Mouse (Mus musculus) intestine, embryonic 15.5 days (tissue): ENCODE data around the gene Gm20683. TPM values are rescaled to one million over a fixed set of nuclear protein-coding genes. Genes with fewer than 3 reads are reported as not detected.

Source experiments
- ATAC-seq: fragments of 200-750 bp; cut with Nextera tagmentation; 2 replicates; pipeline ENCODE4 v1.8.0; 2017; ENCODE audit warnings: moderate TSS enrichment, moderate library complexity
- H3K27ac ChIP-seq: fragments of 300-500 bp; sonication (generic); 2 replicates; pipeline ENCODE4 v1.5.1; 2015; ENCODE audit warnings: mild to moderate bottlenecking, inconsistent platforms
- H3K27me3 ChIP-seq: fragments of 300-500 bp; sonication (generic); replicated peaks from 2 replicates; pipeline ENCODE4 v1.6.1; 2015; ENCODE audit warnings: inconsistent platforms
- H3K36me3 ChIP-seq: fragments of 300-500 bp; sonication (generic); 2 replicates; pipeline ENCODE4 v1.6.1; 2015; ENCODE audit warnings: inconsistent platforms
- H3K4me1 ChIP-seq: fragments of 300-500 bp; sonication (generic); replicated peaks from 2 replicates; pipeline ENCODE4 v1.6.1; 2015; ENCODE audit warnings: inconsistent platforms
- H3K4me2 ChIP-seq: fragments of 300-500 bp; sonication (generic); replicated peaks from 2 replicates; pipeline ENCODE4 v1.6.1; 2015; ENCODE audit warnings: mild to moderate bottlenecking, inconsistent platforms
- H3K4me3 ChIP-seq: fragments of 300-500 bp; sonication (generic); replicated peaks from 2 replicates; pipeline ENCODE4 v1.5.1; 2015; ENCODE audit warnings: inconsistent platforms
- H3K9ac ChIP-seq: fragments of 300-500 bp; sonication (generic); 2 replicates; pipeline ENCODE4 v1.6.1; 2015; ENCODE audit warnings: inconsistent platforms
- H3K9me3 ChIP-seq: fragments of 300-500 bp; sonication (generic); 2 replicates; pipeline ENCODE4 v1.6.1; 2016; ENCODE audit warnings: inconsistent platforms
- WGBS: fragments of 180-500 bp; shearing (Covaris S2); methylation state at CpG from one replicate; pipeline ENCODE4 v1.1.7; 2015; 5-methylcytosine and 5-hydroxymethylcytosine counted together
- polyA plus RNA-seq: library from polyadenylated mRNA; unstranded; fragments of >200 nt; fragmentation: Nextera tagmentation; extraction: Ambion mirVana; gene quantifications from 2 replicates; pipeline ENCODE4 v1.2.1, GENCODE M21; 2015

Gene Gm20683
- polyA plus RNA-seq, 1 experiment from 2014 or later = 1.1 TPM

- H3K27ac ChIP-seq = peak overlapping the region; percentile 27; the same call in 1 of the 2 replicates
- WGBS = 23% methylated on average over 23 of the region's 23 CpGs
- peaks cover 55% of the 10 kb centered on the region for H3K4me1 ChIP-seq
Observed at GRCm38 (mm10) chr17:25836397-25837075, 5.0 kb downstream of the Gm20683 start.

GRCm38 (mm10) chr17:25835816-25836215 is 5.7 kb downstream of the Gm20683 start:
- 0 out of 2 replicates have a peak overlapping the region, but pooled peaks have one; percentile 50 for H3K9ac ChIP-seq
- H3K27me3 ChIP-seq = no peaks in the 10 kb centered on the region
- peak overlapping the region; percentile 91; the same call in 1 of the 2 replicates for H3K4me2 ChIP-seq
- H3K4me3 ChIP-seq = no peak overlapping the region
- H3K36me3 ChIP-seq = peaks cover 17% of the 10 kb centered on the region
- peaks cover 62% of the 10 kb centered on the region for H3K4me1 ChIP-seq
- WGBS = 91% methylated on average over 16 of the region's 16 CpGs
- ATAC-seq = no peak
- no peaks in the 10 kb centered on the region for H3K9me3 ChIP-seq
- no peak overlapping the region for H3K27ac ChIP-seq

More at GRCm38 (mm10) chr17:25836397-25837075, 5.0 kb downstream of the Gm20683 start:
- peak overlapping the region; percentile 50 for H3K9ac ChIP-seq
- H3K36me3 ChIP-seq = peaks cover 14% of the 10 kb centered on the region
- no peaks in the 10 kb centered on the region for H3K27me3 ChIP-seq
- ATAC-seq = no peak
- peak overlapping the region; percentile 34 for H3K4me3 ChIP-seq
- H3K4me2 ChIP-seq = peak overlapping the region; percentile 91
- no peaks in the 10 kb centered on the region for H3K9me3 ChIP-seq

GRCm38 (mm10) chr17:25835301-25835700 is 6.3 kb downstream of the Gm20683 start:
- H3K27ac ChIP-seq = no peak overlapping the region
- ATAC-seq = no peak

GRCm38 (mm10) chr17:25834595-25835222 is 6.9 kb downstream of the Gm20683 start:
- peak overlapping the region; percentile 83 for H3K4me3 ChIP-seq
- H3K27ac ChIP-seq = no peak overlapping the region; the same call in 1 of the 2 replicates
- H3K4me2 ChIP-seq = peak overlapping the region; percentile 91
- no peaks in the 10 kb centered on the region for H3K9me3 ChIP-seq
- H3K27me3 ChIP-seq = no peaks in the 10 kb centered on the region
- H3K9ac ChIP-seq = peak overlapping the region; percentile 85
- WGBS = 77% methylated on average over 12 of the region's 12 CpGs
- H3K4me1 ChIP-seq = peaks cover 70% of the 10 kb centered on the region
- H3K36me3 ChIP-seq = peaks cover 21% of the 10 kb centered on the region
- no peak for ATAC-seq

More at GRCm38 (mm10) chr17:25835301-25835700, 6.3 kb downstream of the Gm20683 start:
- peaks cover 65% of the 10 kb centered on the region for H3K4me1 ChIP-seq
- H3K4me2 ChIP-seq = peak overlapping the region; percentile 91
- H3K9ac ChIP-seq = peak overlapping the region; percentile 85; the same call in 1 of the 2 replicates
- no peaks in the 10 kb centered on the region for H3K9me3 ChIP-seq
- H3K4me3 ChIP-seq = peak overlapping the region; percentile 83; the same call in 1 of the 2 replicates
- no peaks in the 10 kb centered on the region for H3K27me3 ChIP-seq
- H3K36me3 ChIP-seq = peaks cover 21% of the 10 kb centered on the region
- 93% methylated on average over 7 of the region's 7 CpGs for WGBS

DNA sequence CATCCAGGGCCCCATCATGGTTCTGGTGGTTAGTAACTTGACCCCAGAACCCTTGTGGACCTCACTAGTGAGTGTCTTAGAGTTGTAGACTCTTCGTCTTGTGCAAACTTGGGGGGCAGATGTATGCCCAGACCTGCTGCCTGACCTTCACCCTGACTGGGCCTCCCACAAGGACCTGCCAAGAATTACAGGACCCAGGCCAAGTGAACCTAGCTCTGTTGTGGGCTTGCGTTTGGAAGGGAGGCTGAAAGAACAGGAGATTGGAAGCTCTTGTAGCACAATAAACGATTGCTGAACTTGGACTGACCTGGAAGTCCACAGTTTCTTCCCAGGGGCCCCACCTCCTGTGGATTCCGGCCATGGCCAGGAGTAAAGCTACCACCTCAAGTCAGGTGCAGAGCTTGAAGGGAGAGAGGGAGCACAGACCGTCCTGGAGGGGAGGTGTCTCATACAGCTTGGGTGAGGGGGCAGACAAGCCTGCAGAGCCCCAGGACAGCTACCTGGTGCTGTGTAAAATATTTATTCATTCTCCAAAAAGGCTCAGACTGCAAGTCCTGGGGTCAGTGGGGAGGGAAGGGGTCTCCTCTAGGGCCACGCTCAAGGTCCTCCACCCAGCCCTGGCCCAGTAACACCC is 7.5 kb downstream of the Gm20683 start:
- peaks cover 68% of the 10 kb centered on the region for H3K4me1 ChIP-seq
- H3K9ac ChIP-seq = peak overlapping the region; percentile 85
- peaks cover 16% of the 10 kb centered on the region for H3K36me3 ChIP-seq
- H3K9me3 ChIP-seq = no peaks in the 10 kb centered on the region
- no peak for ATAC-seq
- peak overlapping the region; percentile 98 for H3K27ac ChIP-seq
- 19% methylated on average over 6 of the region's 6 CpGs for WGBS
- peak overlapping the region; percentile 91 for H3K4me2 ChIP-seq
- H3K4me3 ChIP-seq = peak overlapping the region; percentile 83
- no peaks in the 10 kb centered on the region for H3K27me3 ChIP-seq

- H3K9ac ChIP-seq = peak within 1 kb of the TSS; percentile 85
- H3K36me3 ChIP-seq = peaks cover 14% of the 10 kb centered on the region
- peak; percentile 82 for ATAC-seq
- no peaks in the 10 kb centered on the region for H3K27me3 ChIP-seq
- under 1% methylated on average over 24 of the region's 24 CpGs for WGBS
- H3K4me3 ChIP-seq = peak within 1 kb of the TSS; percentile 83
- peak within 1 kb of the TSS; percentile 91 for H3K4me2 ChIP-seq
- no peaks in the 10 kb centered on the region for H3K9me3 ChIP-seq
- H3K4me1 ChIP-seq = peaks cover 70% of the 10 kb centered on the region
- peak within 1 kb of the TSS; percentile 98 for H3K27ac ChIP-seq
Observed at GRCm38 (mm10) chr17:25833291-25833663, 8.3 kb downstream of the Gm20683 start, which contains the start of gene Stub1. Gene Stub1 (minus strand): TSS chr17:25833404.

- ATAC-seq = peak; percentile 92
- no peaks in the 10 kb centered on the region for H3K27me3 ChIP-seq
- H3K36me3 ChIP-seq = peaks cover 14% of the 10 kb centered on the region
- peak overlapping the region; percentile 85 for H3K9ac ChIP-seq
- peak overlapping the region; percentile 91 for H3K4me2 ChIP-seq
- WGBS = under 1% methylated on average over 76 of the region's 77 CpGs
- H3K27ac ChIP-seq = peak overlapping the region; percentile 98
- H3K4me3 ChIP-seq = peak overlapping the region; percentile 83
- peaks cover 70% of the 10 kb centered on the region for H3K4me1 ChIP-seq
- H3K9me3 ChIP-seq = no peaks in the 10 kb centered on the region
Observed at GRCm38 (mm10) chr17:25832436-25833290, 8.9 kb downstream of the Gm20683 start.

GRCm38 (mm10) chr17:25831451-25832281 is 9.9 kb downstream of the Gm20683 start:
- H3K4me2 ChIP-seq = peak overlapping the region; percentile 91
- WGBS = 47% methylated on average over 21 of the region's 21 CpGs
- H3K9ac ChIP-seq = peak overlapping the region; percentile 85
- no peak for ATAC-seq
- no peaks in the 10 kb centered on the region for H3K27me3 ChIP-seq
- peaks cover 14% of the 10 kb centered on the region for H3K36me3 ChIP-seq
- no peaks in the 10 kb centered on the region for H3K9me3 ChIP-seq
- H3K27ac ChIP-seq = peak overlapping the region; percentile 98
- H3K4me3 ChIP-seq = peak overlapping the region; percentile 83
- H3K4me1 ChIP-seq = peaks cover 61% of the 10 kb centered on the region

DNA sequence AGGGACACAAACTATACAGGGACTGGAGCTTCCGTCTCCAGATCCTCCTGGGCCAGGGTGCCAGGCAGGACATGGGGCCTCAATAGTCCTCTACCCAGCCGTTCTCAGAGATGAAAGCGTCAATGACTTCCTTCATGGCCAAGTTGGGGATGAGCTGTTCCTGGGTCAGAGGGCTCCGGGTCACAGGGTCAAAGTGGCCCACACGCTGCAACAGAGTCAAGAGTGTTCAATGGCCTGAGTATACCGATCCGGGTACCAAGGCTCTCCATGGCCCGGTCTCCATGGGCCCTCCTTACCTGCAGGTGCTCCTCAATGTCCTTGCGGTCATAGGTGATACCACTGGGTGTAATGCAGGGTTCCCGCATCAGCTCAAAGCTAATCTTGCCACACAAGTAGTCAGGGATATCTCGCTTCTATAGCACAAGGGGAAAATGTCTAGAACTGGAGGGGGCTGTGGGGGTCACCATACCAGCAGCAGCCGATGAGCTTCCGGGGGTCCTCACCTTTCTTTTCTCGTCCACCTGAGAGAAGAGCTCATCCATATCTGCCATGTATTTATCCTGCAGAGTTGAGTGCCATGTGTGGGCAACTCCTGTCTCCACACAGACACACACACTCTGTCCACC is 10.6 kb downstream of the Gm20683 start:
- ATAC-seq = no peak
- WGBS = 84% methylated on average over 14 of the region's 14 CpGs
- Histone ChIP-seq H3K9me3 (no peaks in the 10 kb centered on the region), H3K9ac (peak overlapping the region; percentile 85; the same call in 1 of the 2 replicates), H3K36me3 (peaks cover 17% of the 10 kb centered on the region), H3K4me2 (peak overlapping the region; percentile 91), H3K4me1 (peaks cover 55% of the 10 kb centered on the region), H3K27me3 (no peaks in the 10 kb centered on the region), H3K27ac (peak overlapping the region; percentile 98; the same call in 1 of the 2 replicates), H3K4me3 (peak overlapping the region; percentile 83)

- Histone ChIP-seq H3K27me3 (no peaks in the 10 kb centered on the region), H3K27ac (peak overlapping the region; percentile 5; the same call in 1 of the 2 replicates), H3K4me3 (no peak overlapping the region; the same call in 1 of the 2 replicates), H3K4me1 (peaks cover 53% of the 10 kb centered on the region), H3K9ac (0 out of 2 replicates have a peak overlapping the region, but pooled peaks have one; percentile 10), H3K9me3 (no peaks in the 10 kb centered on the region), H3K36me3 (peaks cover 19% of the 10 kb centered on the region), H3K4me2 (peak overlapping the region; percentile 91)
- no peak for ATAC-seq
- 77% methylated on average over 4 of the region's 4 CpGs for WGBS
Observed at GRCm38 (mm10) chr17:25830200-25830753, 11.3 kb downstream of the Gm20683 start.
